Mouse (Mus musculus) gastrocnemius, adult 18-20 months (tissue): ENCODE measurements around the gene Eps15l1. TPM values are rescaled to one million over a fixed set of nuclear protein-coding genes. Genes with fewer than 3 reads are reported as not detected.
A peak's percentile ranks its signal among the peaks of the same experiment; 100 is the strongest.

Experiments
- DNase-seq: peaks from one replicate; pipeline ENCODE4 v3.0.0; 2021; ENCODE audit warnings: low spot score
- microRNA-seq: library from miRNA; unstranded; fragments of <30 nt; microRNA quantifications from one replicate; pipeline ENCODE4 v1.2.0, GENCODE M21; 2021
- total RNA-seq, 2 experiments: library from RNA; stranded (reverse); gene quantifications; 2 replicates each; pipeline ENCODE4 v1.2.3; 2021

The Eps15l1 gene
- total RNA-seq, 2 experiments from 2014 or later: 21.9 to 22.5 TPM

- no peak for DNase-seq
Observed at GRCm38 (mm10) chr8:72295125-72295524, 126.1 kb downstream of the Eps15l1 start.

DNA sequence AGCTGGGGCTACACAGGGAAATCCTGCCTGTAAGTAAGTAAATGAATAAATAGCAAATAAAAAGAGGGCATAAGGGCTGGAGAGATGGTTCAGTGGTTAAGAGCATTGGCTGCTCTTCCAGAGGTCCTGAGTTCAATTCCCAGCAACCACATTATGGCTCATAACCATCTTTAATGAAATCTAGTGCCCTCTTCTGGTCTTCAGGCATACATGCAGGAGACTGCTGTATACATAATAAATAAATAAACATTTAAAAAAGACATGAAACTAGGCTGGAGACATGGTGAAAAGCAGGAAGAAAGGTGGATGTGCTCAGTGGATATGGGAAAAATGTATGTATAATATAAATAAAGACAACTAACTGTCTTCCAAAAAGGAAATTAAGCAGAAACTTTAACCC lies 128.0 kb downstream of the Eps15l1 start:
- DNase-seq: no peak

DNA sequence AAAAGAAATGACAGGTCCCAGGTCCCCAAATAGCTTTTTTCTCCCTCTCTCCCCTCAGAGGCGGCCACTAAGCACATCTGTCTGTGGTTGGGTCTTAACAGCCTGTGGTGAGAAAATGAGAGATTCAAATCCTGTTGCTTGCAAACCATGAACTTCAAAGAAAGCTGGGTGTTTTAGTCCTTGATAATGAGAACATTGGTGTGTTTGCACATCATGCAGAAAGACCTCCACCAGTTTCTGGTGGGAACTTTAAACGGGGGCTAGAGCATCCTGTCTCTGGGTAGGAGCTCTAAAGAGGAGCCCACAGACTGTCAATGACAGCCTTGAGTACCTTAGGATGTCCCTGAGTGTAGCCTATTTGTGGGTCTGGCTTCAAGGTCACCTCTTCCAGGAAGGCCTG lies 130.2 kb downstream of the Eps15l1 start:
- DNase-seq: no peak

Small RNA genes lying within 50 kb of the gene (microRNA-seq; reads per million reads assigned to microRNA genes)
- gene Mir7068: 7.5 reads per million, percentile 19 among the genes with 10 or more reads in this experiment

Other genes starting within 250 kb of the Eps15l1 start
- not detected for gene Hsh2d, start 231.8 kb downstream of the Eps15l1 start, total RNA-seq
- gene Cib3, start 208.6 kb downstream of the Eps15l1 start, total RNA-seq: not detected
- not detected for gene Gm11034, start 207.8 kb downstream of the Eps15l1 start, total RNA-seq
- gene Fam32a, start 201.7 kb downstream of the Eps15l1 start, total RNA-seq: 1 to 10 TPM; 7.3 to 9.4 TPM
- 10 to 100 TPM; 20.9 to 21.8 TPM for gene Ap1m1, start 181.4 kb downstream of the Eps15l1 start, total RNA-seq
- 1 to 10 TPM; 1.8 to 3.4 TPM for gene Gm10282, start 116.2 kb downstream of the Eps15l1 start, total RNA-seq
- gene Klf2, start 102.4 kb downstream of the Eps15l1 start, total RNA-seq: 10 to 100 TPM; 22.5 to 37.9 TPM
- gene Calr3, start 22.4 kb upstream of the Eps15l1 start, total RNA-seq: 1 to 10 TPM; 3.5 to 4.7 TPM
- gene 1700030K09Rik, start 22.4 kb upstream of the Eps15l1 start, total RNA-seq: 1 to 10 TPM; 3.5 to 4.2 TPM
- gene Cherp, start 53.8 kb upstream of the Eps15l1 start, total RNA-seq: 10 to 100 TPM; 21.2 to 22.6 TPM
- gene Slc35e1, start 71.2 kb upstream of the Eps15l1 start, total RNA-seq: 10 to 100 TPM; 48.0 to 51.1 TPM
- gene Med26, start 126.8 kb upstream of the Eps15l1 start, total RNA-seq: 10 to 100 TPM in 1 of 2 experiments, 1 to 10 TPM in 1; 7.4 to 15.8 TPM
- 10 to 100 TPM; 61.8 to 61.9 TPM for gene Smim7, start 149.6 kb upstream of the Eps15l1 start, total RNA-seq
- 1,000 to 10,000 TPM; 1,126 to 1,216 TPM for gene Tmem38a, start 150.6 kb upstream of the Eps15l1 start, total RNA-seq
- under 1 TPM; 0.97 to 0.98 TPM for gene Nwd1, start 225.3 kb upstream of the Eps15l1 start, total RNA-seq